Mouse (Mus musculus) limb, embryonic 14.5 days (tissue): ENCODE measurements around the gene Cebpg. TPM values are rescaled to one million over a fixed set of nuclear protein-coding genes. Genes with fewer than 3 reads are reported as not detected.

Experiments used
- ATAC-seq: fragments of 200-750 bp; cut with Nextera tagmentation; 2 replicates; pipeline ENCODE4 v1.8.0; 2017; ENCODE audit warnings: low read depth, moderate number of reproducible peaks, moderate TSS enrichment; ENCODE audit not compliant: low FRiP score
- DNase-seq: peaks from one replicate; pipeline ENCODE4 v3.0.0-alpha.2; 2015; ENCODE audit warnings: low spot score
- H3K27ac ChIP-seq: fragments of 300-500 bp; sonication (generic); replicated peaks from 2 replicates; pipeline ENCODE4 v1.5.1; 2014; ENCODE audit warnings: low read depth, mild to moderate bottlenecking, low read length, moderate library complexity, mixed read lengths
- H3K27me3 ChIP-seq: fragments of 300-500 bp; sonication (generic); 2 replicates; pipeline ENCODE4 v1.6.1; 2014; ENCODE audit warnings: low read length, mixed read lengths; ENCODE audit not compliant: control insufficient read depth, insufficient read depth
- H3K36me3 ChIP-seq: fragments of 300-500 bp; sonication (generic); 2 replicates; pipeline ENCODE4 v1.6.1; 2014; ENCODE audit warnings: mild to moderate bottlenecking, low read length, moderate library complexity, mixed read lengths; ENCODE audit not compliant: control insufficient read depth, insufficient read depth
- H3K4me1 ChIP-seq: fragments of 300-500 bp; sonication (generic); 2 replicates; pipeline ENCODE4 v1.6.1; 2014; ENCODE audit warnings: antibody characterized with exemption, low read length, mixed read lengths; ENCODE audit not compliant: control insufficient read depth, insufficient read depth
- H3K4me2 ChIP-seq: fragments of 300-500 bp; sonication (generic); replicated peaks from 2 replicates; pipeline ENCODE4 v1.6.1; 2014; ENCODE audit warnings: low read depth, mild to moderate bottlenecking, low read length, moderate library complexity; ENCODE audit not compliant: severe bottlenecking
- H3K4me3 ChIP-seq: fragments of 300-500 bp; sonication (generic); replicated peaks from 2 replicates; pipeline ENCODE4 v1.5.1; 2014; ENCODE audit warnings: low read length
- H3K9ac ChIP-seq: fragments of 300-500 bp; sonication (generic); 2 replicates; pipeline ENCODE4 v1.6.1; 2014; ENCODE audit warnings: mild to moderate bottlenecking, low read depth, low read length, moderate library complexity; ENCODE audit not compliant: severe bottlenecking
- H3K9me3 ChIP-seq: fragments of 300-500 bp; sonication (generic); 2 replicates; pipeline ENCODE4 v1.6.1; 2016; ENCODE audit warnings: low read length; ENCODE audit not compliant: control insufficient read depth
- POLR2A ChIP-seq: fragments of 200-500 bp; IDR thresholded peaks from 2 replicates; pipeline ENCODE4 v1.8.0; 2012; ENCODE audit warnings: inconsistent platforms, mild to moderate bottlenecking, moderate library complexity, borderline replicate concordance; ENCODE audit not compliant: insufficient read depth, insufficient read length; ENCODE audit errors: extremely low read depth
- WGBS: fragments of 180-500 bp; shearing (Covaris S2); extraction: QIAGEN DNeasy Blood & Tissue Kit; methylation state at CpG from one replicate; pipeline ENCODE4 v1.1.7; 2014; 5-methylcytosine and 5-hydroxymethylcytosine counted together
- polyA plus RNA-seq, 2 experiments: library from polyadenylated mRNA; depleted of rRNA in 1 of 2; stranded (reverse) in 1 of 2; unstranded in 1 of 2; fragments of >200 nt; fragmentation: Nextera tagmentation in 1 of 2; extraction: Ambion mirVana in 1 of 2; gene quantifications; 2 replicates each; pipeline versions ENCODE4 v1.2.1 to v1.2.3; 2012 to 2014

Gene Cebpg
- polyA plus RNA-seq (2012; rRNA removed), result 18.1 and 27.6 TPM in 2 replicates
- 39.3 and 41.6 TPM in 2 replicates for polyA plus RNA-seq (2014; fragmentation: Nextera tagmentation; extraction: Ambion mirVana)

DNA sequence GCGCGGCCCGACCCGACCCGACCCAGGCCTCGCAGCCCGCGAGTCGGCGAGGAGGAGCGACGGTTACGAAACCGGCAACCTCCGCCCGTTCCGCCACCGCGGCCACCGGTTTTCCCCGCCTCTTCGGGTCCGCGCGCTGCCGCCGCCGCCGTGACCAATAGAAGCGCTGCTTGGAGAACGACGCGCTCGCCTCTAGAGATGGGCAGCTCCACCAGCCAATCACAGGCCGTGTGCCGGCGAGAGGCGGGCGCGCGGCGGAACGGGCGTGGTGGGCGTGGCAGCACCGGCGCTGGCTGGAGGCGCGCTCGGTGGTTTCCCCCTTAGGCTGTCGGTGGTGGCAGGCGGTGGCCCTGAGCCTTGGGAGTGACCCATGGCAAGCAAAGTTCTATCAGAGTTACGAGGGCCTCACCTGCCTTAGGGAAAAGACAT is at the start of gene Cebpg:
Cebpg (minus strand) TSS at position 138 of the 429 bp plus-strand sequence.
- ATAC-seq, result peak; percentile 98
- no peaks in the 10 kb centered on the region for H3K9me3 ChIP-seq

GRCm38 (mm10) chr7:35099528-35099927 is 43.2 kb upstream of the Cebpg start:
- Histone ChIP-seq H3K9ac (no peak overlapping the region), H3K4me1 (no peaks in the 10 kb centered on the region), H3K36me3 (no peaks in the 10 kb centered on the region), H3K4me3 (no peak overlapping the region), H3K27ac (no peak overlapping the region), H3K9me3 (no peaks in the 10 kb centered on the region), H3K4me2 (no peak overlapping the region), H3K27me3 (no peaks in the 10 kb centered on the region)
- WGBS, result 88% methylated on average over 4 of the region's 4 CpGs
- ATAC-seq, result no peak
- no peak for TF ChIP-seq POLR2A
- DNase-seq, result no peak

More for the DNA sequence above, at the start of gene Cebpg:
- peak; percentile 39; the same call in 1 of the 2 replicates for TF ChIP-seq POLR2A
- H3K27me3 ChIP-seq, result no peaks in the 10 kb centered on the region
- DNase-seq, result peak; percentile 88
- no peaks in the 10 kb centered on the region for H3K36me3 ChIP-seq
- peak within 1 kb of the TSS; percentile 93 for H3K4me3 ChIP-seq
- H3K4me1 ChIP-seq, result peaks cover 10% of the 10 kb centered on the region
- WGBS, result 0% methylated on average over 45 of the region's 53 CpGs
- peak within 1 kb of the TSS; percentile 74 for H3K4me2 ChIP-seq
- peak within 1 kb of the TSS; percentile 91 for H3K9ac ChIP-seq
- H3K27ac ChIP-seq, result peak within 1 kb of the TSS; percentile 82

- no peak overlapping the region for H3K9ac ChIP-seq
- WGBS, result 67% methylated on average over 4 of the region's 4 CpGs
- no peaks in the 10 kb centered on the region for H3K4me1 ChIP-seq
- no peak for TF ChIP-seq POLR2A
- ATAC-seq (no peak), DNase-seq (no peak)
- H3K27ac ChIP-seq, result no peak overlapping the region
- no peaks in the 10 kb centered on the region for H3K9me3 ChIP-seq
- no peak overlapping the region for H3K4me3 ChIP-seq
- H3K4me2 ChIP-seq, result no peak overlapping the region
- H3K36me3 ChIP-seq, result no peaks in the 10 kb centered on the region
- H3K27me3 ChIP-seq, result no peaks in the 10 kb centered on the region
Measured at GRCm38 (mm10) chr7:35098777-35099176, 42.4 kb upstream of the Cebpg start.

DNA sequence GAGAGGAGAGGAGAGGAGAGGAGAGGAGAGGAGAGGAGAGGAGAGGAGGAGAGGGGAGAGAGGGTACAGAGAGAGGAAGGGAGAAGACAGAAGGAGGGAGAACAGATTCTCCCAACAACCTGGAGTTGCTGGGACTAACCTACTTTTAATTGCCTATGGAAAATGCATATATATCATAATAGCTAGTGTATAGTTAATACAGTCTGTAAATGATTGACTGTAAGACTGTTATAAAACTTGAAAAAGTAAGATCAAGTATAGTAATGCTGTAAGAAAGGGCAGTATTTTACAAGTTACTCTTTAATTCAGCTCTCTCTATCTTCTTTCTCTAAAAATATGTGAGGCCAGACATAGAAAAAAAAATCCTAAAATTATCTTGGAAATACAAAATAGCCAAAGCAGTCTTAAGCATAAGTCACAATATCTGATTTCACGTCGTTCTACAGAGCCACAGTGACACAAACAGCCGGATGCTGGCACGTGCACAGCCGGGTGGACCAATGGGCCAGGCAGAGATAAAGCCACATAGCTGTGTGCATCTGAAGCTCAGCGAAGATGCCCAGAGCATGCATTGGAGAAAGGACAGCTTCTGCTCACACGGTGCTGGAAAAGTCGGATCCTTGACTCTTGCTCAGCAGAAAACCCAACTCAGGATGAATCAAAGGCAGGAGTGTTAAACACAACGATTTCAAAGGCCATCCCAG is 38.8 kb upstream of the Cebpg start:
- Histone ChIP-seq H3K9me3 (no peaks in the 10 kb centered on the region), H3K4me2 (no peak overlapping the region), H3K27ac (no peak overlapping the region), H3K9ac (no peak overlapping the region), H3K4me3 (no peak overlapping the region), H3K27me3 (no peaks in the 10 kb centered on the region), H3K4me1 (no peaks in the 10 kb centered on the region), H3K36me3 (no peaks in the 10 kb centered on the region)
- TF ChIP-seq POLR2A, result no peak
- 75% methylated on average over 9 of the region's 9 CpGs for WGBS
- ATAC-seq (no peak), DNase-seq (no peak)

DNA sequence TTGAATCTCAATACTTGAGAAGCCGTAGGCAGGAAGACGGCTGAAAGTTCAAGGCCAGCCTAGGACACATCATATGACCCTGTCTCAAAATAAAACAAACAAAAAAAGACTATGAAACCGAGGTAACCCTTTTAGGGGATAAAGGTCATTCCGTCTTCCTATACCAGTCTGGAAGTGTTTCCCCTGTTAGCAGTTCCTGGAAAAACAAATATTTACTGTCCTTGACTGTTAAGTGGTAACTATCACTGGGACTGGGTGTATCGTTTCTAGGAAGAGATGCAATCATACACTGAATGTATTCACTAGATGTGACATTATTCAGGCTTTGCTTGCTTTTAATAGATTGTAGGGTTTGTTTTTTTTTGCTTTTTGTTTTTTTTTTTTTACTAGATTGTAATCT is 34.2 kb upstream of the Cebpg start:
- ATAC-seq, result no peak
- H3K27ac ChIP-seq, result no peak overlapping the region

More for the DNA sequence above, 34.2 kb upstream of the Cebpg start:
- no peak for DNase-seq
- no peak overlapping the region for H3K9ac ChIP-seq
- no peaks in the 10 kb centered on the region for H3K9me3 ChIP-seq
- H3K4me1 ChIP-seq, result no peaks in the 10 kb centered on the region
- H3K4me2 ChIP-seq, result no peak overlapping the region
- H3K4me3 ChIP-seq, result no peak overlapping the region
- no peak for TF ChIP-seq POLR2A
- H3K36me3 ChIP-seq, result no peaks in the 10 kb centered on the region
- 79% methylated on average over 5 of the region's 5 CpGs for WGBS
- H3K27me3 ChIP-seq, result no peaks in the 10 kb centered on the region
